Mouse (Mus musculus): ENCODE data around the gene Tspyl1. TPM values are rescaled to one million over a fixed set of nuclear protein-coding genes. Genes with fewer than 3 reads are reported as not detected.
"Not testable (repeated sequence)": the region's sequence is repeated elsewhere in the genome, so short reads cannot be mapped to it uniquely, and the experiment has no call there.

Gene Tspyl1
- polyA plus RNA-seq (2017; shearing (Covaris generic)): 10 to 100 TPM; 30.1 to 35.5 TPM

GRCm38 (mm10) chr10:34281962-34282388, at the start of gene Tspyl1:
Gene Tspyl1, plus strand, starts transcription at chr10:34282190.
- peak; percentile 88 for ATAC-seq

GRCm38 (mm10) chr10:34233418-34233817, 48.6 kb upstream of the Tspyl1 start:
- ATAC-seq: peak; percentile 53

- ATAC-seq: peak; percentile 76
Measured at GRCm38 (mm10) chr10:34233931-34234745, 47.9 kb upstream of the Tspyl1 start.

- peak; percentile 67 for ATAC-seq
Measured at GRCm38 (mm10) chr10:34235384-34235783, 46.6 kb upstream of the Tspyl1 start.

- ATAC-seq: no peak
Measured at GRCm38 (mm10) chr10:34236569-34236968, 45.4 kb upstream of the Tspyl1 start.

- no peak for ATAC-seq
Measured at GRCm38 (mm10) chr10:34238536-34238935, 43.5 kb upstream of the Tspyl1 start.

GRCm38 (mm10) chr10:34244745-34245144, 37.2 kb upstream of the Tspyl1 start:
- no peak for ATAC-seq

GRCm38 (mm10) chr10:34246106-34246505, 35.9 kb upstream of the Tspyl1 start:
- ATAC-seq: no peak

GRCm38 (mm10) chr10:34247757-34248156, 34.2 kb upstream of the Tspyl1 start:
- no peak for ATAC-seq

- no peak for ATAC-seq
Measured at GRCm38 (mm10) chr10:34249594-34249993, 32.4 kb upstream of the Tspyl1 start.

- ATAC-seq: not testable (repeated sequence)
Measured at GRCm38 (mm10) chr10:34252833-34253232, 29.2 kb upstream of the Tspyl1 start.

GRCm38 (mm10) chr10:34265106-34265505, 16.9 kb upstream of the Tspyl1 start:
- ATAC-seq: no peak

GRCm38 (mm10) chr10:34267312-34268070, 14.5 kb upstream of the Tspyl1 start:
- ATAC-seq: no peak

- ATAC-seq: no peak
Measured at GRCm38 (mm10) chr10:34271681-34272080, 10.3 kb upstream of the Tspyl1 start.

GRCm38 (mm10) chr10:34280591-34281175, 1.3 kb upstream of the Tspyl1 start:
- peak; percentile 33 for ATAC-seq

- no peak for ATAC-seq
Measured at GRCm38 (mm10) chr10:34281211-34281961, 604 bp upstream of the Tspyl1 start.

GRCm38 (mm10) chr10:34282420-34283238, 639 bp downstream of the Tspyl1 start:
- peak; percentile 15 for ATAC-seq

GRCm38 (mm10) chr10:34296911-34297298, 14.9 kb downstream of the Tspyl1 start:
- no peak for ATAC-seq

- ATAC-seq: peak; percentile 97
Measured at GRCm38 (mm10) chr10:34297299-34297979, 15.4 kb downstream of the Tspyl1 start, which contains the start of gene Tspyl4. Gene Tspyl4, plus strand, starts transcription at chr10:34297442.

GRCm38 (mm10) chr10:34297980-34298753, 16.2 kb downstream of the Tspyl1 start:
- ATAC-seq: peak; percentile 3

Measured in CD4-positive, CD25-positive, alpha-beta regulatory T cell, adult 4 months (primary cell).